Mouse (Mus musculus) layer of hippocampus, postnatal 36 days (tissue): Measurements from ENCODE around the gene Dhh. TPM values are rescaled to one million over a fixed set of nuclear protein-coding genes. Genes with fewer than 3 reads are reported as not detected.

ENCODE experiments used
- DNase-seq, 2 experiments: peaks; one replicate each; pipeline ENCODE4 v3.0.0; 2022
- total RNA-seq, 2 experiments: library from RNA; stranded (reverse); gene quantifications; 2 replicates each; pipeline ENCODE4 v1.2.3; 2021

The Dhh gene
- total RNA-seq, 2 experiments from 2014 or later: 0.12 to 0.15 TPM

DNA sequence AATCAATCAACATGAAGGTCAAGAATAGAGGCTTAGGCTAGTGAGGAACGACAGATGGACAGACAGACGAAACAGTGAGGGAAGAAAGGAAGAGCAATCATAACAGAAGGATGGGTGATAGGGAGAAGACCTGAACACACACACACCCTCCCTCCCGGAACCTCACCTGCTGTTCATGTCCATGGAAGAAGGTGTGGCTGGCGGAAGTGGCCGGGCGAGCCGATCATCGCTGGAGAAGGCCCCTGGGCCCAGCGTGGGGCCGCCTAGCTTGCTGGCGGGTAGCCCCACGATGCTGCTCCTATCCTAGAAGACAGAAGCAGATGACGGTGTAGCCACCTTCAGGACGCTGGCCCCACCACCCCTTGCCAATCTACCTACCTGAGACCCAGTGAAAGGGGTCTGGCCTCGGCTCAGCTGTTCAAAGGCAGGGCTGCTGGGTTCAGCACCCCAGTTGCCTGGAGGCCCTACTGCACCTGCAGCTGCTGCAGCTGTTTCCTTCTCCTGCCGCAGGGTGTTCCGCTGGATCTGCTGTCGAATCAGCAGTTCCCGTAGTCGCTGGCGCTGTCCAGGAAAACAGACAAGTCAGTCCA is 47.0 kb downstream of the Dhh start:
- DNase-seq: peak in 1 of 2 experiments; percentile 8

DNA sequence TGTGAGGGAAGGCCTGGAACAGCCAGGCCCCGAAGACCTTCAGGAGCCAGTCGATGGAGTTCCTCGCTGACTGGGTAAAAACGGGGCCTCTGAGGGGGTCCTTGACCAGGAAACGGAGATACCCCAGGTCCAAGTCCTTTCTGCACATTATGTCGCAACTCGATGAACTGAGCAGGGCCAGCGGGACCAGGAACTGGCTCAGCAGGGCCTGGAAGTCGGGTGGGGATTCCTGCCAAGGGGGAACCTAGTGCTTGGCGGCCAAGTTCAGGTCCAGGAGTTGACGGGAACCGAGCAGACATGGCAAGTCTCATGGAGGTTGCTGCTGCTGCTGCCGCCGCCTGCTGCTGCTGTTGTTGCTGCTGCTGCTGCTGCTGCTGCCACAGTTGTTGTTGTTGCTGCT is 47.7 kb downstream of the Dhh start:
- DNase-seq: no peak

DNA sequence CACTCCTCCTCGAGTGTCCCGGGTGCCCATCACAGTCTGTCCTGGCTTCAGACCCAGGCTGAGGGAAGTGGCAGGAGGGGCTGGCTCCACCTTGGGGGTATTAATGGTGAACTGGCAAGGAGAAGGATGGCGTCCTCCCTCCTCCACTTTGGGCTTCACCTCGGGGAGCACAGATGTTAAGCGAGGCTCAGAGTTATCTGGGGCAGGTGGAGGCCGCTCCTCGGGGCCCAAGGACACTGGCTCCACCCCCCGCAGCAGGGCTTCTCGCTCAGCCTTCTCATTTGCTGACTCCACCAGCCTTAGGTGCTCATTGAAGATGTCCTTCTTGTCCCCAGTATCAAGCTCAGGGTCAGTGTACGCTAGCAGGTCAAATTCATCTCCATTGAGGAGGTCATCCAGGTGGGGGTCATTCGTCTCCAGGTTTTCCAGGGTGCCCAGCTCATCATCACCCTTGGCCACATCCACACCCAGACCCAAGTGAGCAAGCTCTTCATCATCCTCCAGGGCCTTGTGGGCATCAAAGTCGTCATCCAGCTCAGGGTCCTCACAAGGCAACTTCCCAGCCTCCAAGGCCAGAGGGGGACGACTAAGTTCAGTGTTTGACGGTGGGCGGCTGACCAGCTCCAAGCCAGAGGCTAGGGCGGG is 48.3 kb downstream of the Dhh start:
- no peak for DNase-seq

DNA sequence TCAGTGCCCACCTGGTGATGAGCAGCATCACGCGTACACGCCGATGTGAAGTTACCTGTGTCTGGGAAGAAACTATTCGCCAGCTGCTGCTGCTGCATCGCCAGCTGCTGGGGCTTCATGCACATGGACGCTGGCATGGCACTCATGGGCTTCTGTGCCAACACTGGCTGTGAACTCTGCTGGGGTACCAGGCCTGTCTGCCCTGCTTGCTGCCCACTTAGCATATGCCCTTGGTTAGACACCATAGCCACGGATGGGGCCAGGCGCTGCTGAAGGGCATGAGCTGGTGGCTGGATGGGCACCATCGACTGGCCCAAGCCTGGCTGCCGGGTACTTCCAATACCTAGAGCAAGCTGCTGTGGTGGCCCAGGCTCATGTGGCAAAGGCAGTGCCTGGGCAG is 49.2 kb downstream of the Dhh start:
- no peak for DNase-seq

DNA sequence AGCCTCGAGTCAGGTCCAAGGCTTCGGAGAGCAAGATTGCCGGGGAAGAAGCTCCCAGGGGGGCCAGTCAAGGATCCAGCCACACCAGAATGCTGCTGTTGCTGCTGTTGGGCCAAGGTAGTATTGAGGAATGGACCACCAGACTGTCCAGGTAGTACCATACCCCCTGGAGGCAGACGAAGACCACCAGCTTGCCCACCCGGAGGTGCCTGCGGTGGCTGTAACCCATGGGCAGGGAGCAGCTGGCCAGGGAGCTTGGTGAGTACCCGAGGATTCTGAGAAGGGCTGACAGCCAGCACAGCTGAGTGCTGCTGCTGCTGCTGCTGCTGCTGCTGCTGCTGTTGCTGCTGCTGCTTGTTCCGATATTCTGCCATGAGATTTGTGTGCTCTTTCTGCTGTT is 52.2 kb downstream of the Dhh start:
- DNase-seq: no peak

DNA sequence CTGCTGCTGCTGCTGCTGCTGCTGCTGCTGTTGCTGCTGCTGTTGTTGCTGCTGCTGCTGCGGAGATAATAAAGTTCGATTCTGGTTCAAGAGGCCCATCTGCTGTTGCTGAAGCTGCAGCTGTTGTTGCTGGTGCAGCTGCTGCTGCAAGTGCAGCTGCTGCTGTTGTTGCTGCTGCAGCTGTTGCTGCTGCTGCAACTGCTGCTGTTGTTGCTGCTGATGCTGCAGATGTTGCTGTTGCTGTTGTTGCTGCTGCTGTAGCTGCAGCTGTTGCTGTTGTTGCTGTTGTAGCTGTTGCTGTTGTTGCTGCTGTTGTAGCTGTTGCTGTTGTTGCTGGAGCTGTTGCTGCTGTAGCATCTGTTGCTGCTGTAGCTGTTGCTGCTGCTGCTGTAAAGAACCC is 53.2 kb downstream of the Dhh start:
- DNase-seq: no peak

DNA sequence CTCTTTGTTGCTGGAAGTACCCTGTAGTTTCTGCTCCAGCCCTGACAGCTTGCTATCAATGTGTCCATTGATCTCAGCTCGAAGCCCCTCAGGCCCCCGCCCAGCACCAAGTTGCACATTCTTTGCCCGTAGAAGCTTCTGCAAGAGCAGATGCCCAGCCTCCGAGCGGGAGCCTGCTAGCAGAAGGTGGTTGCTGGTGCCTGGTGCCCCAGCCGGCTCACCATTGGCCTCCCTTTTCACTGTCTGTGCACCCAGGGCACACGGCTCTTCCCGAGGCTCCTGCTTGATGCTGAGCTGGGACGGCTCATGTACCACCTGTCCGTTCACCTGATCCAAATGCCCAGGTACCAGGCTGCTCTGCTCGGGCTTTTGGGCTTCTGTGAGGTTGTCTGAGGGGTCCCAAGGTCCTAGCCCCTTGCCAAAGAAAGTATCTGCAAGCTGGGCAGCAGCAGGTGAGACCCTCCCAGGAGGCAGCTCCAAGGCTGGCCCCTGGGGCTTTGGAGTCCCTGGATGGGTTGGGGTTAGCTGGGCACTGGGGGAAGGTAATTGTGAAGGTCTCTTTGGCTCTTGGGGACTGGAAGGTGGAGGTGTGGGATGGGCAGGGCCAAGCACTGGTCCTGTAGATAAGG is 54.6 kb downstream of the Dhh start:
- no peak for DNase-seq

Other genes starting within 250 kb of the Dhh start
- 10 to 100 TPM; 87.5 to 92.0 TPM for gene Ddx23, start 235.6 kb downstream of the Dhh start, total RNA-seq
- gene Rnd1, start 221.1 kb downstream of the Dhh start, total RNA-seq: 1 to 10 TPM; 7.2 to 7.6 TPM
- 10 to 100 TPM in 1 of 2 experiments, 1 to 10 TPM in 1; 8.0 to 10.1 TPM for gene Ccdc65, start 190.3 kb downstream of the Dhh start, total RNA-seq
- gene Fkbp11, start 170.3 kb downstream of the Dhh start, total RNA-seq: 1 to 10 TPM in 1 of 2 experiments, under 1 TPM in 1; 0.88 to 1.0 TPM
- 100 to 1,000 TPM; 792 to 841 TPM for gene Arf3, start 135.3 kb downstream of the Dhh start, total RNA-seq
- under 1 TPM; 0.42 to 0.61 TPM for gene Wnt10b, start 120.4 kb downstream of the Dhh start, total RNA-seq
- gene Wnt1, start 108.7 kb downstream of the Dhh start, total RNA-seq: not detected
- 1,000 to 10,000 TPM; 1,665 to 1,670 TPM for gene Ddn, start 89.0 kb downstream of the Dhh start, total RNA-seq
- gene Prkag1, start 67.0 kb downstream of the Dhh start, total RNA-seq: 10 to 100 TPM; 49.0 to 52.5 TPM
- 100 to 1,000 TPM in 1 of 2 experiments, 10 to 100 TPM in 1; 81.4 to 101 TPM for gene Kmt2d, start 27.3 kb downstream of the Dhh start, total RNA-seq
- 1 to 10 TPM; 6.8 to 7.0 TPM for gene Rhebl1, start 4.0 kb downstream of the Dhh start, total RNA-seq
- 10 to 100 TPM; 16.4 to 22.6 TPM for gene Lmbr1l, start 19.7 kb upstream of the Dhh start, total RNA-seq
- gene Tuba1b, start 36.0 kb upstream of the Dhh start, total RNA-seq: 100 to 1,000 TPM; 469 to 520 TPM
- gene Gm49450, start 55.0 kb upstream of the Dhh start, total RNA-seq: not detected
- 100 to 1,000 TPM; 868 to 949 TPM for gene Tuba1a, start 55.2 kb upstream of the Dhh start, total RNA-seq
- 10 to 100 TPM; 56.8 to 66.3 TPM for gene Tuba1c, start 131.4 kb upstream of the Dhh start, total RNA-seq
- gene Prph, start 156.6 kb upstream of the Dhh start, total RNA-seq: 1 to 10 TPM in 1 of 2 experiments, under 1 TPM in 1; 0.82 to 2.2 TPM
- under 1 TPM; 0.38 to 0.40 TPM for gene Troap, start 176.0 kb upstream of the Dhh start, total RNA-seq
- gene C1ql4, start 189.3 kb upstream of the Dhh start, total RNA-seq: under 1 TPM in 1 of 2 experiments, not detected in 1; 0.30 TPM
- under 1 TPM in 1 of 2 experiments, not detected in 1; 0.30 TPM for gene Dnajc22, start 194.6 kb upstream of the Dhh start, total RNA-seq
- gene Spats2, start 227.4 kb upstream of the Dhh start, total RNA-seq: 10 to 100 TPM; 32.0 to 32.8 TPM